Mouse (Mus musculus) NIH3T3 (cell line): ENCODE results near the gene Psmb10.
A peak's percentile ranks its signal among the peaks of the same experiment; 100 is the strongest.

Source experiments
- DNase-seq: peaks from one replicate; pipeline ENCODE4 v3.0.0-alpha.2; 2012; ENCODE audit warnings: low read depth

The Psmb10 gene

GRCm38 (mm10) chr8:105937496-105938305, 543 bp downstream of the Psmb10 start:
- DNase-seq: peak; percentile 49

- peak; percentile 90 for DNase-seq
Measured at GRCm38 (mm10) chr8:105936866-105937475, 1.3 kb downstream of the Psmb10 start.

- no peak for DNase-seq
Measured at GRCm38 (mm10) chr8:105935863-105936603, 2.2 kb downstream of the Psmb10 start.

- DNase-seq: no peak
Measured at GRCm38 (mm10) chr8:105935105-105935504, 3.1 kb downstream of the Psmb10 start.

- no peak for DNase-seq
Measured at GRCm38 (mm10) chr8:105933762-105934161, 4.5 kb downstream of the Psmb10 start, which contains the start of gene Ctrl. Ctrl (minus strand) TSS chr8:105933862.

- DNase-seq: no peak
Measured at GRCm38 (mm10) chr8:105932525-105932924, 5.7 kb downstream of the Psmb10 start.

- no peak for DNase-seq
Measured at GRCm38 (mm10) chr8:105931271-105931670, 7.0 kb downstream of the Psmb10 start.

GRCm38 (mm10) chr8:105930602-105931001, 7.6 kb downstream of the Psmb10 start:
- peak; percentile 86 for DNase-seq

- peak; percentile 19 for DNase-seq
Measured at GRCm38 (mm10) chr8:105925123-105925522, 13.1 kb downstream of the Psmb10 start.

- no peak for DNase-seq
Measured at GRCm38 (mm10) chr8:105919390-105919789, 18.9 kb downstream of the Psmb10 start.

- DNase-seq: peak; percentile 26
Measured at GRCm38 (mm10) chr8:105900941-105901616, 37.2 kb downstream of the Psmb10 start.

- peak; percentile 98 for DNase-seq
Measured at GRCm38 (mm10) chr8:105900180-105900940, 37.9 kb downstream of the Psmb10 start, which contains the start of gene Pskh1. Pskh1 (plus strand) TSS chr8:105900441.

GRCm38 (mm10) chr8:105897801-105898480, 40.3 kb downstream of the Psmb10 start:
- DNase-seq: no peak

- DNase-seq: peak; percentile 65
Measured at GRCm38 (mm10) chr8:105893339-105893738, 44.9 kb downstream of the Psmb10 start, which contains the start of gene Nrn1l. Nrn1l (plus strand) TSS chr8:105893567.

- peak; percentile 61 for DNase-seq
Measured at GRCm38 (mm10) chr8:105892432-105892831, 45.8 kb downstream of the Psmb10 start.

GRCm38 (mm10) chr8:105890870-105891269, 47.4 kb downstream of the Psmb10 start:
- DNase-seq: no peak

- DNase-seq: no peak
Measured at GRCm38 (mm10) chr8:105889756-105890465, 48.3 kb downstream of the Psmb10 start.
